Mouse (Mus musculus): ENCODE measurements at regions not wholly inside any gene's neighbourhood (a gene's known extent, or its start where the extent isn't known, plus 50 kb on each side); places are given as distances from the start of the nearest gene placed in this dataset.

DNA sequence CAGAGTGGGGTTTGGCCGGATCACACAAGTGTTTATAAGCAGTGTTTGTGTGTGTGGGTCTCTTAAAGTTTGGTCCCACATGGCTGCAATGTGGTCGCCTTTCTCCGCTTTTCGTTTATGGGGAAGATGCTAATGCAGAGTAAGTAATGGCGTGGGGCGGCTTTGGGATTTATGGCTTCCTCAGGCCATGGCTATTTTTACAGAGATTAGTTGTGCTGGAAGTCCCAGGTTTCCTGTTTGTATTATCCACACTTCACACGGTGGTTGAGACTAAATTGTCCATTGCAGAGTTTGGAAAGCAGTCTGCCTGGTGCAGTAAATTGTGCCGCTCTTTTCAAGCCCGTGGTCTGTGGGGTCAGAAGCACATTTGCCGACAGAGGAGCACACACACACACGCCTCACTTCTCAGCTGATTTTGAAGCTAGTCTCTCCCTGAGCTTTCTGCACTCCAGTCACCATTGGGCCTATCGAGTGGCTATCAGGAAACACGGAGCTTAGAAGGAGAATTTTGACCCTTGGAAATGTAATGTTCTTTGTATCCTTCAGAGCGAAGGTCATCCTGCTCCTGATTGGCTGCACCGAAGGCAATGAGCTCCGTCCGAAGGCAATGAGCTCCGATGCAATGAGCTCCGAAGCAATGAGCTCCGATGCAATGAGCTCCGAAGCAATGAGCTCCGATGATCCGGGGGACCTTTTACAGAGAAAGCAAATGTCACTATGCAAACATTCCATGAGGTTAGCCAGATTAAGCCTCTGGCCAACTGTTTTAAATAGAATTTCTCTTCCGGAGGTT is 142.9 kb upstream of the Dkk2 start:
- no peak overlapping the region for H3K4me3 ChIP-seq (ENCODE audit: low read length)
- DNase-seq (ENCODE audit: low spot score) (no peak), ATAC-seq (no peak)
- no peaks in the 10 kb centered on the region for H3K9me3 ChIP-seq (ENCODE audit: low read length)
- no peaks in the 10 kb centered on the region for H3K4me1 ChIP-seq (ENCODE audit: insufficient read depth, low read length)
- no peak for TF ChIP-seq CTCF (IDR thresholded peaks at IDR 0.05; ENCODE audit: low read depth)
- H3K9ac ChIP-seq (replicated peaks; ENCODE audit: low read length), result no peak overlapping the region
- H3K4me2 ChIP-seq (ENCODE audit: low read depth, low read length), result no peak overlapping the region
- H3K27me3 ChIP-seq (ENCODE audit: insufficient read depth, low read length), result no peaks in the 10 kb centered on the region
- 85% methylated on average over 24 of the region's 24 CpGs for WGBS
- no peak overlapping the region for H3K27ac ChIP-seq
- H3K36me3 ChIP-seq (ENCODE audit: insufficient read depth, low read length), result no peaks in the 10 kb centered on the region

DNA sequence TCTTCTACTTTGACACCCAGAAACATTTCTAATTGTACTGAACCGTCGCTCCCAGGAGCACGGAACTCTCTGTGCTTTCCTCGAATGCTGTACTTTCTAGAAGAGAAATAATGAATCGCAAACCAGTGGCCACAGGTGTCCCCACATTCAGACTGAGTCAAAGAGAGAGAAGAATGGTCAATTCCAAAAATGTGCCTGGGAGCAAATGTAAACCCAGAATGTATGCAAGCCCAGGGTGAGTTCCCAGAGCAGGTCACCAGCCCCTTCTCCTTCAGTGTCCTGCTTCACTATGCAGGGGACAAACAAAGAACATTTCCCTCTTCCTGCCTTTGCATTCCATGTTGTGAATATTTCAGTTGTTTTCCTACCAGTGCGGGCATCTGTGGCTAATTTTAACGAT is 141.7 kb upstream of the Dkk2 start:
- no peak for TF ChIP-seq CTCF (IDR thresholded peaks at IDR 0.05; ENCODE audit: low read depth)
- no peaks in the 10 kb centered on the region for H3K36me3 ChIP-seq (ENCODE audit: insufficient read depth, low read length)
- no peak overlapping the region for H3K4me2 ChIP-seq (ENCODE audit: low read depth, low read length)
- no peaks in the 10 kb centered on the region for H3K27me3 ChIP-seq (ENCODE audit: insufficient read depth, low read length)
- H3K4me1 ChIP-seq (ENCODE audit: insufficient read depth, low read length), result no peaks in the 10 kb centered on the region
- DNase-seq (ENCODE audit: low spot score) (no peak), ATAC-seq (no peak)
- 86% methylated on average over 7 of the region's 7 CpGs for WGBS
- no peak overlapping the region for H3K4me3 ChIP-seq (ENCODE audit: low read length)
- no peak overlapping the region for H3K9ac ChIP-seq (replicated peaks; ENCODE audit: low read length)
- no peaks in the 10 kb centered on the region for H3K9me3 ChIP-seq (ENCODE audit: low read length)
- H3K27ac ChIP-seq, result no peak overlapping the region

DNA sequence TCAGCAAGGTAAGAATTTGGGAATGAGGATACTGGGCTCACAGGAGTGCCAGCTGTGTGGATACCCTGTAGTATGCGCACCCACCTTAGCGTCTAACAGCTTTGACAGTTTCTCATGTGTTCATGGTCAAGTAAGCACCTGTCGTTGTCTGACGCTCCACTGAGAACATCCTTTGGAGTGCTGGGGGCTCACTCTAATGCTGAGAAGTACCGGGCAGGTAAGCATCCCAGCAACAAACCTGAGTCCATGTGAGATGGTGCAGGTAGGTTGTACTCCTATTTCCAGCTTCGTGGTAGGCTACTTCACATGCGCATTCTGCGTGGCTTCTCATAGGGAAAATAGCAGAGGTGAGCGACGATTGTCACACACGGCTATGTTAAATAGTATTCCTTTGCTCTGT is 129.3 kb upstream of the Dkk2 start:
- no peak for ATAC-seq
- Histone ChIP-seq H3K4me1 (ENCODE audit: insufficient read depth, low read length) (no peaks in the 10 kb centered on the region), H3K27me3 (ENCODE audit: insufficient read depth, low read length) (no peaks in the 10 kb centered on the region), H3K36me3 (ENCODE audit: insufficient read depth, low read length) (no peaks in the 10 kb centered on the region), H3K9ac (replicated peaks; ENCODE audit: low read length) (no peak overlapping the region), H3K9me3 (ENCODE audit: low read length) (no peaks in the 10 kb centered on the region), H3K27ac (no peak overlapping the region), H3K4me2 (ENCODE audit: low read depth, low read length) (no peak overlapping the region), H3K4me3 (ENCODE audit: low read length) (no peak overlapping the region)
- TF ChIP-seq CTCF (IDR thresholded peaks at IDR 0.05; ENCODE audit: low read depth), result no peak
- DNase-seq (ENCODE audit: low spot score), result no peak
- WGBS, result 96% methylated on average over 11 of the region's 11 CpGs

DNA sequence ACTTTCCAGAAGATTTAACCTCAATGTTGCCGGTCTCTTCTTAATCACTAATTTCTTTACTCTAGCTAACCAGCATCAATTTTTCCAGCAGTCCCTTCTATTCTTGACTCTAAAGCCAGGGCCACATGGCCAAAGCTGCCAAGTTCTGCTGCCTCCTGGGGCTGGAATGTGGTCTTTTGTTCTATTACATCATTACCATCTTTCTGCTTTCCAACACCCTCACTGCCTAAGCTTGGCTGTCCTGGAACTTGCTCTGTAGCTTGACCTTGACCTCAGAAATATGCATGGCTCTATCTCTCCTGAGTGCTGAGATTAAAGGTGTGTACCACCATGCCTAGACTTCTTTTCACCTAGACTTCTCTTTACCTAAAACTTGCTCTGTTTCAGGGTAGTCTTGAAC is 124.5 kb upstream of the Dkk2 start:
- no peak for TF ChIP-seq CTCF (IDR thresholded peaks at IDR 0.05; ENCODE audit: low read depth)
- H3K36me3 ChIP-seq (ENCODE audit: insufficient read depth, low read length), result no peaks in the 10 kb centered on the region
- H3K4me2 ChIP-seq (ENCODE audit: low read depth, low read length), result no peak overlapping the region
- DNase-seq (ENCODE audit: low spot score), result no peak
- H3K4me3 ChIP-seq (ENCODE audit: low read length), result no peak overlapping the region
- H3K9me3 ChIP-seq (ENCODE audit: low read length), result no peaks in the 10 kb centered on the region
- H3K9ac ChIP-seq (replicated peaks; ENCODE audit: low read length), result no peak overlapping the region
- H3K27ac ChIP-seq, result no peak overlapping the region
- no peaks in the 10 kb centered on the region for H3K4me1 ChIP-seq (ENCODE audit: insufficient read depth, low read length)
- 91% methylated on average over 1 of the region's 1 CpGs for WGBS
- H3K27me3 ChIP-seq (ENCODE audit: insufficient read depth, low read length), result no peaks in the 10 kb centered on the region
- no peak for ATAC-seq

DNA sequence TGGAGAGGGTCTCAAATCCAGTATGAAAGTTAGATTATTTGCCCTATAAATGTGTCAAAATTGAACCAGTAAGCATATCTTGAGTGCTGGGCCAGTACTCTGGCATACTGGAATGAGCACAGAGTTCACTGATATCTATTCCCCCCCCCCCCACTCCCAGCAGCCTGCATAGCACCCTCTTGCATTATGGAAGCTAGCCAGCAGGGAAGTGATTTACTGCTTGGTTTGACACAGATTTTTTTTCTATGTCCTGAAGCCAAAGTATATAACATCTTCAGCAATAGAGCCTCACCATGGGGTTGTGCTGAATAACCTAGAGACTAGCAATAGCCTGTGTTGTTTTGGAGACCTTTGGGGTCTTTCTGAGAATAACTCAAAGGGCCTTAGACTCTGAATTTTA is 123.5 kb upstream of the Dkk2 start:
- no peaks in the 10 kb centered on the region for H3K4me1 ChIP-seq (ENCODE audit: insufficient read depth, low read length)
- ATAC-seq (no peak), DNase-seq (ENCODE audit: low spot score) (no peak)
- no peaks in the 10 kb centered on the region for H3K9me3 ChIP-seq (ENCODE audit: low read length)
- H3K4me2 ChIP-seq (ENCODE audit: low read depth, low read length), result no peak overlapping the region
- H3K4me3 ChIP-seq (ENCODE audit: low read length), result no peak overlapping the region
- H3K27me3 ChIP-seq (ENCODE audit: insufficient read depth, low read length), result no peaks in the 10 kb centered on the region
- no peaks in the 10 kb centered on the region for H3K36me3 ChIP-seq (ENCODE audit: insufficient read depth, low read length)
- no peak overlapping the region for H3K9ac ChIP-seq (replicated peaks; ENCODE audit: low read length)
- H3K27ac ChIP-seq, result no peak overlapping the region
- no peak for TF ChIP-seq CTCF (IDR thresholded peaks at IDR 0.05; ENCODE audit: low read depth)

DNA sequence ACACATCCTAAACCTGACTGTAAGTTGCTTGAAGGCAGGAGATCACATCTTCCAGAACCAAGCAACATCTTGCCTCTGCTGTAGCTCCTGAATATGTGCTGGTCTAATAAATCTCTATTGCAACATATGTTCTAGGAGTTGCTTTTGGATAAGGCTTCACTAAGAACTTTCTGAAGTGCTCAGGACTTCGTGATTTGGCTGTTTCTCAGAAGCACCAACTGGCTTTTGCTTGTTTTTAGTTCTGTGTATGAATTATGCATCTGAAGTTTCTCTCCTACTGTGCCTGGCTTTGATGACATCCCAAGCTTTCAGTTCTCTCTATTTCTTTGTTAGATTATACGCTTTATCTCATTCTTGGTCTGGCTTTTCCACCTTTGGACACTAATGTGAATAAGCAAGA is 122.2 kb upstream of the Dkk2 start:
- no peaks in the 10 kb centered on the region for H3K9me3 ChIP-seq (ENCODE audit: low read length)
- ATAC-seq, result no peak
- H3K27ac ChIP-seq, result no peak overlapping the region
- H3K4me1 ChIP-seq (ENCODE audit: insufficient read depth, low read length), result no peaks in the 10 kb centered on the region
- no peak for DNase-seq (ENCODE audit: low spot score)
- no peak for TF ChIP-seq CTCF (IDR thresholded peaks at IDR 0.05; ENCODE audit: low read depth)
- H3K9ac ChIP-seq (replicated peaks; ENCODE audit: low read length), result no peak overlapping the region
- no peak overlapping the region for H3K4me3 ChIP-seq (ENCODE audit: low read length)
- no peaks in the 10 kb centered on the region for H3K27me3 ChIP-seq (ENCODE audit: insufficient read depth, low read length)
- H3K36me3 ChIP-seq (ENCODE audit: insufficient read depth, low read length), result no peaks in the 10 kb centered on the region
- 78% methylated on average over 2 of the region's 2 CpGs for WGBS
- H3K4me2 ChIP-seq (ENCODE audit: low read depth, low read length), result no peak overlapping the region

DNA sequence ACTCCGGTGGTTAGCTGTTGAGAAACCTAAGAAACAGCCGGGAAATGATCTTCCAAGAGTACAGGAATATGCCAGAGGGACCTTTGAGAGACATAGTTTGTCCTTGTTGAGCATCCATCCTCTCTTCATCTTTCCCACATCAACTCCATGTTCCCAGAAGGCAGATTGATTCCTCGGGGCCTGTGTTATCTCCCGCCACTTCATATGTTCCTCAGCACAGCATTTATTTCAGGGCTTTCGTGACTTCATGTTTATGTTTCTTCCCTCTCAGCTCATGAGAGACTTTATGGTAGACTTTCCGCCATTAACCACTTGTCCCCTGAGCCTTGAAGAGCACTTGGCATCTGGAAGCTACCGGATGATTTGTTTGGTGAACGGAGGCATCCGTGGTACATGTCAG is 120.1 kb upstream of the Dkk2 start:
- WGBS, result 93% methylated on average over 9 of the region's 9 CpGs
- no peaks in the 10 kb centered on the region for H3K27me3 ChIP-seq (ENCODE audit: insufficient read depth, low read length)
- H3K4me2 ChIP-seq (ENCODE audit: low read depth, low read length), result no peak overlapping the region
- H3K4me1 ChIP-seq (ENCODE audit: insufficient read depth, low read length), result no peaks in the 10 kb centered on the region
- no peak overlapping the region for H3K27ac ChIP-seq
- H3K4me3 ChIP-seq (ENCODE audit: low read length), result no peak overlapping the region
- TF ChIP-seq CTCF (IDR thresholded peaks at IDR 0.05; ENCODE audit: low read depth), result no peak
- ATAC-seq (no peak), DNase-seq (ENCODE audit: low spot score) (no peak)
- H3K9me3 ChIP-seq (ENCODE audit: low read length), result no peaks in the 10 kb centered on the region
- no peak overlapping the region for H3K9ac ChIP-seq (replicated peaks; ENCODE audit: low read length)
- no peaks in the 10 kb centered on the region for H3K36me3 ChIP-seq (ENCODE audit: insufficient read depth, low read length)

Data from hindbrain, postnatal 0 days (tissue).